Mouse (Mus musculus) cerebellum, adult 2 months (tissue): ENCODE results near the gene Cptp.

Experiments used
- CTCF ChIP-seq: fragments of 200-500 bp; IDR thresholded peaks from 2 replicates; pipeline ENCODE4 v1.5.1; 2011; ENCODE audit warnings: low read depth, mild to moderate bottlenecking, control low read depth, low read length, moderate library complexity, borderline replicate concordance; ENCODE audit not compliant: insufficient read depth
- POLR2A ChIP-seq: fragments of 200-500 bp; IDR thresholded peaks from 2 replicates; pipeline ENCODE4 v1.6.1; 2011; ENCODE audit warnings: low read length, control low read depth, borderline replicate concordance; ENCODE audit not compliant: insufficient read depth

DNA sequence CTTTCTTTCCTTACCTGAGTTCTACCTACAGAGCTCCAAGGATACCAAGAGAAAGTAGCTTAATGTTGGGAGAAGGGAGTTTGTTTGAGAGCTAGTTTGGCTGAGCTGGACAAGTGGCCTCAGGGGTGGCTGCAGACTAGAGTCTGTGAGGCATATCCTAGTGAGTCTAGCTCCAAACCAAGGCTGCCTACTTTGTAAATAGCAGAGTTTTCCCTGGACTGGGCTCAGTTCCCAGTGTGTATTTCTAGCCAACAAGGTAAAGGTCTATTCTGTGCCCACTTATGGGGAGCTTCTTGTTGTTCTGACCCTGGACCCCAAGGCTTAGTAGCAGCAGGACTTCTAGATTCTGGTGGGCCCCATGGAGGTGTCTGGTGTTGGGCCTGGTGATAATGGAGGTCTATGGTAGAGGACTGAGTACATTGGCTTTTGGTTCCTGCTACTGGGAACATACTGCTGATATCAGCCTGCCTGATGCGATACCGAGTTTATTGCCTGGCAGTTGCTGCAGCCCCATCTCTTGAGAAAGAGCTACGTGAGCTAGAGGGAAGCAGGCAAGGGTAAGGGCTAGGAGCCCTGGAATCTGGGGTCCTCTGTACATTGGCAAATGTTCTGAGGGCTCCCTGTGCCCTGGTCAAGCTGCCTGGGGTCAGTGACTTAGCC is 19.3 kb downstream of the Cptp start:
- TF ChIP-seq POLR2A: no peak
- TF ChIP-seq CTCF: no peak
